Mouse (Mus musculus) spleen, postnatal 10 days (tissue): ENCODE measurements at regions not wholly inside any gene's neighbourhood (a gene's known extent, or its start where the extent isn't known, plus 50 kb on each side); places are given as distances from the start of the nearest gene placed in this dataset.
A peak's percentile ranks its signal among the peaks of the same experiment; 100 is the strongest.

Experiments used
- DNase-seq, 2 experiments: peaks; one replicate each; pipeline ENCODE4 v3.0.0; 2021 to 2022; ENCODE audit warnings: low spot score in 2 of 2

DNA sequence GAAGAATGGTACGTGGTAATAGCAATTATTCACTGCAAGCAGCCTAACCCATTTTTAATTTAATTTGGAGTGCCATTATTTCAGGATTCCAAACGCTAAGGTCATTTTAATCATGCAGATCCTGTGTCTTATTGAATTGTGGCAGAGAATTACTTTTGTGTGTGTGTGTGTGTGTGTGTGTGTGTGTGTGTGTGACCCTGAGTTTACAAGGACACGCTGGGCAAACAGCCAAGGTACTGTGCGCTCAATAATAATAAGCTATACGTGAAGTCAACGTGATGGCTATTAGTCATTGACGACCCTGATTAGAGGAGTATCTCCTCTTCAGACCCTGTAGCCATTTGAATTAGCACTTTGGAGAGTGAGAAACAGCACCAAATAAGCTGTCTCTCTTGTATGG is 144.1 kb downstream of the Klf7 start:
- no peak for DNase-seq

DNA sequence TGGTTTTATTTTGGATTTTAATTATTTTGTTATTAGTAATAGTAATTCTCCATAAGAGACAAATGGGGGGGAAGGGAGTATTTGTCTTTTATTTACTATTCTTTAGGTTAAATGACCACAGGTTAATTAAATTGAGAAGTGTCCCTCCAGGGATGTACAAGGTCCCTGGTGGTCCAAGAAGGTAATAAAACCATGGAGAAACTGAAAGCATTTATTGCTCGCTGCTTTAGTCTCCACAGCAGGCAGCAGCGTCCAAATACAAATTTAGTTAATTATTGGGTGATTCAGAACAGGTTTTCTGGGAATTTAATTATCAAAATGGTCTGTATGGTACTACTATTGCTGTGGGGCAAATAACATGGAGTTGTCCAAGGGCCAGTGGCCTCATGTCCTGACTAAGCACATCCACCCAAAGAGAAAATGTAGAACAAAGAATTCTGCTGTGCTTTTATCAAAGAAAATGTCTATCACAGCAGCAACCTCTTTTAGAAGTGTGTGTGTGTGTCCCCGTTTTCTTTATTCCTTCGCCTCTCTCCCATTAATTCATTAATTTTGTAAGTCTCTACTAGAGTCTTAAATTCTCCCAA is 144.7 kb downstream of the Klf7 start:
- DNase-seq = no peak

DNA sequence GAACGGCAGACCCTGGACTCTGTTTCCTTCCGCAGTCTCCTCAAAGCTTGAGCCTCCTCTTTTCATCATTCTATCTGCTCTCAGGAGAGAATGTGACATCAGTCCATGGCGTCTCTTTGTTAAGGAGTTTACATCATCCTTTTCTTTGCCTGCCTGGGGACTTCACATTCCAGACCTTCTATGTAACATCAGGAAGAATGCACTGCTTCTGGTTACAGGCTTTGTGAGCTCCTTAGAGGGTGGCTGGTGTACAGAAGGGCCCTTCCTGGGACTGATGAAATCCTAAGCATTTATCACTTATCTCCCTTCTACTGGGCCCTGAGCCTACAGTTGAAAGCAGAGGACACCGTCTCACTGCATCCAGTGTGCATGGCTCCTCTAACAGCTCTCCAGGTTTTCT is 145.2 kb downstream of the Klf7 start:
- DNase-seq = no peak

DNA sequence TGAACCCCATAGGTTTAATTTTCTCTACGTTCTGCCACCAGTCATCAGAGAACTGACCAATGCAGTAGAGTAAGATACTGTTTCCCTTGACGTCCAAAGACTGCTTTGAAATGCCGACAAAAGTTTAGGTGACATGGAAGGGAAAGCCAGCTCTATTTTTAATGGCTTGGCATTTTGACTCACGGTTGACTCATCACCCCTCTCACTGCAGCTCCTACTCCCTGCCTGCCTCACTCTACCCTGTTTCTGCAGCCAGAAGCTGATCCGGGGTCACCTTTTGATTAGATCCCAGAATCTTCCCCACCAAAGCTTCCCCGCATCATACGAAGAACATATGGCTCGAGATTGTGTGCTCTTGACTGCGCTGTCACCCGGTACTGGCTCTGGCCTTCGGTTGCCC is 154.2 kb downstream of the Klf7 start:
- DNase-seq = no peak

DNA sequence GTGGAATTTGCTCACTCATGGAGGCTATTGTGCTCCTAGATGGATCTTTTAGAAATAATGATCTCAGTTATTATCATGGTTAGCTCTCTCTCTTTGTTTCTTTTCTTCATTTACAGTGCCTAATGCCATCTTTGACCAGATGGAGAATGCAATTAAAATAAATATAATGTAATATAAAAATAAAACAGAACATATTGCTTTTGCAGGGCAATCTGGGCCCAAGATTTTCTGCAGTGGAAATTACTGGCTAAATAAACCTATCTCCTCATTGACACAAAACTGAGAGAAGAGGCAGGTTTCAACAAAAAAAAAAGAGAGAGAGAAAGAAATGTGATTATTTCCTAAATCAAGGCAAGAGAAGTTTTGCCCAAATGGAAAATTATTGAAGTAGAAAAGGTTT is 156.6 kb downstream of the Klf7 start:
- DNase-seq = no peak

DNA sequence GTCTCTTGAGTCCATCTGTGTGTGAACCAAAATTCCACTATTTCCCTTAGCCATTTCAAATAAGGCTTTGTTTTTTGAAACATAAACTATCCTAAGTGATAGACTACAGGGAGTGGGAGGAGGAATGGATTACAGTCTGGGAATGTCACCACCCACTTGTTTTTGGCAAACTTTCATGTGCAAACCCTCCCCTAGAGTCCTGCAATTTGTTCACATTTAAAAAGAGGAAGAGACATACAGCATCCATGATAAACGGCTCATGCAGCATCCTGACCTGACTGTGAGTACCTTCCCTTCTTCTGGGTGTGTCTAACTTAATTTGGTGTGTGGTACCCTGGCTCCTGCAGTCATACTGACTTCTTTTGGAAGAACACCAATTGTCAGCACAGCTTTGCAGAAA is 157.6 kb downstream of the Klf7 start:
- no peak for DNase-seq

DNA sequence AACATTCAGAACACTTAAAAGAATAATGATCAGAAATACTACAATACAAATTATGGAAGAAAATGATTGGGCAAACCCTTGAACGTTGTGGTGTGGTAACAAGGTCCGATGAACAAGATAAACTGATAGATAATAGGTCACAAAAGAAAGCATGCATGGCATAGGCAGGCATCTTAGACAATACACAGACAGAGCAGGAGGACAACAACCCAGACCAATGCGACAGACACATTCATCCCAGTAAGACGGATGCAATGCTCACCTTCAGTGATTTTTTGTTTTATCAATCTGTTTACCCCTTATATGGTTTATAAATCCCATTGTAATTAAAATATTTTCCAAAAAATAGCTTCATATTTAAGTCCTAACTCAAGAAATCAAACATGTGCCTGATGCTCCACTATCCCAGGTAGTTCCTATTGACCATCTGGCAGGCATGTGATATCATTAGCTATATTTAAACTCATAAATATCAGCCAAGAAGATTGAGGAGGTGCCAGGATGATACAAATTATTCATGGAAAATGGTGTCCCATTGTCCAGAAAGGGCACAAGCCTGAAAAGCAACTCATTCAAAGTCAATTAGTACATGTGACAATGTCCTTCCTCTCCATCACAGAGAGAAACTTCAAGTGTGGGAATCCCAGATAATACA is 166.3 kb downstream of the Klf7 start:
- DNase-seq = no peak

DNA sequence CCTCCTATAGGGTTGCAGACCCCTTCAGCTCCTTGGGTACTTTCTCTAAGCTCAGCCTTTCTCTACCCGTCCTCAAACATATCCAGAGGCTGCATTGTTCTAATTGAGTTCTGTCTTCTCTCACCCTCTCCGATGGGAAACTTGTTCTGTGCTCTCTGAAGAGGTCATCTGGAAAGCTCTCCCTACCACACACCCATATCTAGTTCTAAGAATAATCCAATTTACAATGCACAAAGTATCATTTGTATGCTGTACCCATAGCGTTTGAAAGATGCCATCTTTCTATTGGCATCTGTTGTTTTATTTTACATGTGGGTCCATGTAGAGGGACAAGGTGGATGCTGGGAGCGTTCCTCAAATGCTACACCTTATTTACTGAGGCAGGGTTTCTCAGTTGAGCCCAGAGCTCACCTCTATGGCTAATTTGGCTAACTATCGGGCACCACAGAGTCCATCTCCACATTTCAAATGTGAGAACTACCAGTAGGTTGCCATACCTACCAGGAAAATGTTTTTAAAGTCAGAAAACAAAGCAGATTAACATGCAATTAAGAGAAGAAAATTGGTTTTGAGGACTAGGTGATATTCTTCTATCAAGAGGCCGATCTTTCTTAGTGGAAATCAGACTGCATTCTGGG is 167.1 kb downstream of the Klf7 start:
- no peak for DNase-seq

DNA sequence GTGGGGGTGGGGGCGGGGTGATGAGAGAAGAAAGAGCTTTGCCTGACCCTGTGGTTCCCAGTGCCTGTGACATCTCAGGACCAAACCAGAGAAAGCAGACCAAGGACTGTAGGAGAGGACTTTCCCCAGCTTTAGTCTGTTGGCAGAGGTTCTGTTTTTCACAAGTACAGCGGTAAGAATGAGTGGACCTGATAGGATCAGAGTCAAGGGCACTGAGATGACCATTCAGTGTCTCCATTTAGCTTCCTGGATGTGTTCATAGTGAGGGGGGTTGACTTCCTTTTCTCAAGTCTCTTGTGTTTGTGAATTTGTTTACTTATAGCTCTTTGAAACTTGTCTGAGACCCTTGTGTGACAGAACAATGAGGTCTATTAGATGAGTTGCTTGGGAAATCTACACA is 167.9 kb downstream of the Klf7 start:
- no peak for DNase-seq

DNA sequence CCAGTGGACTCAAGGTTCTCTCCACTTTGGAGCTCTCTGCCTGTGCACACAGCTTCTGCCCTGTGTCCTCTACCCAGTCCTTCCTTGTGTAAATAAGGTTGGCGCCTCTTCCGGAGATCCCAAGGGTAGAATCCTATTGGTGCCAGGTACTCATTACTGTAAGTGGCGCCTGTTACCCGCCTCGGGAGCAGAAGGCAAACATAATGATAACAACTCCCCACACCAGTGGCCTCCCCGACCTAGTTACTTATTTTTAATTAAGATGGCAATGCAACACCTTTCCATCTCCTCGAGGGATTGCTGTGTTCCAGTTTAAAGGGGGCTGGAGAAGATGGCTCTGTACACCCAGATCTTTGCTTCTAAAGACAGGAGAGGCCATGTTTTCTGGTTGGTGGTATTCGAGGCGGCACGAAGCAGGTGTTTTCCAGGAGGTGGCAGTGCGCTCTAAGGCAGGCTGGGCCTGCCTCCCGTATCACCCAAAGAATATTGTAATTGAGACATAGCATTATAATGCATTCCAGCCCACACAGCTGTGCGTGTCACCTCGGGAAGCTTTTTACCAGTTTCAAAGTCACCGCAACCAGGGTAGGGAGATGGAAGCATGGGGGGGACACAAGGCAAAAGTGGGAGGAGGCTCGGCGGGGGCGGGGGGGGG is 168.7 kb downstream of the Klf7 start:
- peak; percentile 4 to 53 for DNase-seq

DNA sequence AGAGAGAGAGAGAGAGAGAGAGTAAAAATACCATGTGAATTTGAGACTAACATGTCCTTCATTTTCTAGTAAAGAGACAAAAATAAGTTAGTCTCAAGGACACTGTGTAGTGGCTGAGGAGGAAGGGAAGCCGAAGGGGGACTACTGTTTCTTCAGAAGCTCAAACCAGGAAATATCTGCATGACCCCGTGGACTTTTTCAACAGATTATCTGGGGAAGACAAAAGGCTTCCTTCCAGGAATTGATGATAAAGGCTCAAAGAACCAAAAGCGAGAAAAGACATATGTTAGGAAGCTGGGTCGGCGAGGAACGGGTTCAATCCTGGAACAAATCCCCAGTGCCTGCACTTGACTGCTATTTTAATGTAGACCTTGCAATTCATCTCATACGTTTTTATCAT is 170.4 kb downstream of the Klf7 start:
- no peak for DNase-seq

DNA sequence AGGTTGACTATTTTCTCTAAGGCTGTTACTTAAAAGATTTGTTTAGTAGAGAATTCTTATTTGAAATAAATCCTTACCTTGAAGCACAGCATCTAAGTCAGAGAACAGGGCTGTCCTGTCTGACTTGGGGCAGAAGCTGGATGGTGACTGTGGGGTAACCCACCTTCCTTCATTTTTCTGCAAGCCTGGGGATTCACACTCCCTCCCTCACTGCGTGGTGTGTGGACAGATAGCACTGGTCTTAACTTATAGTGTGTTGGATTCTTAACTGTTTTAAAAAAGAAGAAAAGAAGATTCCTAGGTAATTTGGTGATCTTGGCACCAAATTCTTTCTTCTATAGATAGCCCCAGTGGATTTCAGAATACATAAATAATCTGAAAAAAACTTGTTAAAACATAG is 174.8 kb downstream of the Klf7 start:
- DNase-seq = no peak

DNA sequence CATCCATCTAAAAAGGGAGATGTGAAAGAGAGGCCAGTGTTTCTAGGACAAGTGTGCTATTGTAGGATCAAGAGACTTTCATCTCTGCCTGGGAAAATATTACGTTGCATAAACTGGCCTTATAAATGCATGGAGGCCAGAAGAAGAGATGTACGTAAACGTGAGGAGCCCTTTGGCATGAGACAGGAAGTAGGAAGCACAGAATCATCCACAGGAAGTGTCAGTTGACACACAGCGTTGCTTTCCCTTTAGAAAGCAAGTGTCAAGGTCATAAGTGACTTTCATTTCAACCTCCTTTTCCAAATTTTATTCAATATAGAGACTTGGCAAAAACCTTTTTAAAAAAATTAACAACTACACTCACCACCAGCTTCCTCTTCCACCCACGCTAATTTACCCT is 175.2 kb downstream of the Klf7 start:
- no peak for DNase-seq

DNA sequence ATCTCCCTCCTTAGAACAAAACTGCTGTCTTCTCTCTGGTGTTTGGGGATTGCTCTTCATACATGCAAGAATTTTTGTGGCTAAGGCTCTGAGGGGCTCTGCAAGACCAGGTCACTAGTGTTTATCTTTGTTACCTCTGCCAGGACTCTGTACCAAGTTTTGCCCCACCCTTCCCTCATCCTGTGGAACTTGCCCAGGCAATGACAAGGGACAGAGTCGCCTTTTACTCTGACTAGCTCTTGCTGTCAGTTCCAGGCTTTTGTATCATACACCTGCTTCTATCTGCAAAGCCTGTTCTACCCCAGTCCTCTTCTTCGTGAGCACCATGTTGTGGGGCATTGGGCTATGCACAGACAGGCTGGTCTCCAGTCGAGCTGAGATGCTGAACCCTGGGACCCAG is 175.7 kb upstream of the 4933402D24Rik start:
- no peak for DNase-seq

DNA sequence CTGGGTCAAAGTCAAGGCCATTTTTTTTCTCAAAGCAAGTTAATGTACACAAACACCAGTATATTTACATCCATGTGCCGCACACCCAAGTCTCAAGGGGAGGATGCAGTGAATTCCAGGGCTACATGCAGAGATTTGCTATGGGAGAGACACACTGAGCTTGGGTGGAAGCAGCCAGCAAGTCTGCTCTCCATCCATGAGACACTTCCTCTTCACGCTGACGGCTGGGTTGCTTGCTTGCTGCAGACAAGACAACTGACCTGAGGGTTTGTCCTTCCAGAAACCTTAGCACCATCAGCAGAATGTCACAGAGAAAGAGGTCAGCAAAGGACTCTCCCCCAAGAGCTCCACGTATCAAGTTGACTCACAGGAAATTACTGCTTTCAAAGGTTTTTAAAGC is 169.3 kb upstream of the 4933402D24Rik start:
- no peak for DNase-seq

DNA sequence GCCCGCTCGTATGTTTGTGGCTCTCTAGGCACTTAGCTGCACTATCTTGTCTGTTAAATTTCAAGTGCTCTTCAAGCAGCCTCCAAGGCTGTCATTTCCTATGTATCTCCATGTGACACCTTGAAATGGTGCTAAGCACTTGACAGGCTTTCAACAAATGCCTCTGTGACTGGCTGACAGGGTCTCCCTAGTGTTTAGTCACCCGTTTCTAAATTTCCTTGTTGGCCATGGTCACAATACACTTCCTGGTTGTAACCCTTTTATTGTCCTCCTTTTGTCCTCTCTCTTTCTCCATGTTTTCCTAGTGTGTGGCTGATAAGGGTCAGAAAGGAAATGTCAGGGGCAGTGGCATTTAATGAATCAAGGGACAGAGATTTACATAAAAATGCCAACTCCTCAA is 168.4 kb upstream of the 4933402D24Rik start:
- no peak for DNase-seq

DNA sequence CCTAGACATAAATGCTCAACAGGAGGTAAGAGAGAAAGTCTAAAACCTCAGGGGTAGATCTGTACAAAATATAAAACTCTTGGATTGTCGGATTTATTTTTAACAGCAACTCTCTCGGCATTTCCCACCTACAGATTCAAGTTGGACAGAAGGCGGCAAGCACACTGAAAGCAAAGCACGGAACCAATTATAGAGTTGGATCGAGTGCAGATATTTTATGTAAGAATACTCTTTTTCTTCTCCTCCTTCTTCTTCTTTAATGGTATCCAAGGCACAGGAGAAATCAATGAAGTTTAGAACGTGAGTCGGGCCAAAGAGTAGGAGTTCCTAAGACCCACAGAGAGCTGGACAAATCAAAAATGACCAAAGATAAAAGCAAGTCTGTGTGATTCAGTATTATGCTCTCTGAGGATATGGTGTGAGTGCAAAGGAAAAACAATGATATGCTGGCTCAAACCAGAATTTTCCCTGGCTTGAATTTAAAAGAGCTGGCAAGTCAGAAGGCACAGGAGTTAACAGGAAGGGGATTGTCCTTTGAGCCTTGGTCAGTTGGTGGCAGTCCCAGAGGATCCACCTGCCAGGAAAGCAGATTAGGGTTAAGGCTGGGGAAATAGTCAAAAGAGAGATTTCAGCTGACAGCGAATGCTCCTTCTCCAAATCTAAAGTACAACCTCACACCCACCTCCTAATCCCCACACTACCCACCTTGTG is 165.7 kb upstream of the 4933402D24Rik start:
- no peak for DNase-seq

DNA sequence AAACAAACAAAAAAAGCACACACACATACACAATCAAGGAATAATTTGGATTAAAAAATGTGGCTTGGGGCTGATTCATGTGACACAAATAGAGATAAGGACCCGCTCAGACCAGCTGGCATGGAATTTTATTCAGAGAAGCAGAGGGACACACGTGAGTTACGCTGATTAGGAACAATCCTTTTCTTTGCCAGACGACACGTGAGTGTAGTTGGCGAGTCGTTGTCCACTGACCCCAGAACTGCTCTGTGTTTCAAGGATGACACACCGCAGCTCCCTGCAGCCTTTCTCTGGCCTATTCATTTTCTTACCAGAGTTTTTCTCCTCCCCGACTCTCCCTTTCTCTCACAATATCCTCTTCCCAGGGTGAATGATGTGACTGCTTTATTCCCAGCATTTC is 163.4 kb upstream of the 4933402D24Rik start:
- DNase-seq = no peak

DNA sequence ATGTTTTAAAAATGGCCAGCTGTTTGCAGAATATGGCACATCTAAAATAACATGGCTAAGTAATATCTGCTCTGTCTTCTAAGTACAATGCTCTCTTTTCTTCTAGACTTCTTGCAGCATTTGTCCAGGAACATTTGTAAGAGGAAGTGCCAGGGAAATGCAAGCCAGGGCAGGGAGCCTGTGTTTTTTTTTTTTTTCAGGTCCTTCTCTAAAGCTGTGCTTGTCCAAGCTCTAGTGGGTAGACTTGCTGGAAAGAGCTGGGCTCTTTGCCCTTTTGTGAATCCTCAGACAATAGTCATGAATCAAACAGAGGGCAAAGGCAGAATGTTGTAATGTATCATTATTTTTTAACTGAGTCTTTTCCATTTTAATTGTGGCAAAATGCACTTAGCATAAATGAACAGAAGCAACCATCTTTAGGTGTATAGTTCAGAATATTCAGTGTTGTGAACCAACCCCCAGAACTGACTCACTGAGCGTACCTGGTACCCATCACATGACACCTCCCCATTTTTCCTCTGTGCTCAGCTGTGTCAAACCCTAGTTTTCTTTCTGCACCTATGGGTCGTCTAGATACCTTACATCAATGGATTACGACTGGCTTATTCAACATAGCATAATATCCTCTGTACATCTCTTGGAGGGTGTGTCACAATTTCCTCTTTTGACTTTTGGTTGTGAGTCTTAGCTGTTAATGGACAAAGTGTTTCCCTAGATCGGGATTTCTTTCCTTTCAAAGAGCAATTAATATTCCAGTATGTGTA is 160.5 kb upstream of the 4933402D24Rik start:
- no peak for DNase-seq

DNA sequence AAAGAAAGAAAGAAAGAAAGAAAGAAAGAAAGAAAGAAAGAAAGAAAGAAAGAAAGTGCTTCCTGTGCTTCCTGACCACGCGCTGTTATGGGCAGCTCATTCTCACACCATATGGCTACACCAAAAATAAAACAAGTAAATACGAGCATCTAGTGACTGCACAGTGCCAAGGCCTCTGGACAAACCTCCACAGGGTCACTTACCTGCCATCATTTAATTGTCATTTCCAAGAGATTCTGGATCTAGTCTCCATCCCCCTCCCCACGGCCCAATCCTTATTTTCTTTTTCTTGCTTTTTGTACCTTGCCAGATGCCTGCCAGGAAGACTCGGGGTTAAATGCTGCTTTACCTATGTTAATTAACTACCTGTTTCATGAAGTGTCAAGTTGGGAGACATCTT is 159.8 kb upstream of the 4933402D24Rik start:
- no peak for DNase-seq

DNA sequence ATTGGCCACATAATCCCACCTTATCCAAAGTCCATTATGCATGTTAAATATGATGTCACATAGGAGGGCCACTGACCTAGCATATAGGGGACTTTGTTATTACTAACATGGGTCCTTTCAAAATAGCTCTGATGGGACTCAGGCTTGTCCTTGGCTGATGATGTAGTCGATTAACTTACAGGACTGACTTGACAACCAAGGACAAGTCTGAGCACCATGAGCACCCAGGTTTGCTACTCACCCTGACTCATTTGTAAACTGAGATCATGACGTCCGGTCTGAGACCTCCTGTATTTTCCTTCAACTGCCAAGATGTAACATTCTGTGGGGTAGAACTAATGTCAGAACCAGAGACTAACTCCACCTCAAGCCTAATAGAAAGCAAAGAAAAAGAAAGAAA is 159.3 kb upstream of the 4933402D24Rik start:
- DNase-seq = no peak
